Mouse (Mus musculus) spleen, postnatal 10 days (tissue): ENCODE results near the gene Eps15l1.
A peak's percentile ranks its signal among the peaks of the same experiment; 100 is the strongest.

Source experiments
- DNase-seq, 2 experiments: peaks; one replicate each; pipeline ENCODE4 v3.0.0; 2021 to 2022; ENCODE audit warnings: low spot score in 2 of 2

Eps15l1 gene

DNA sequence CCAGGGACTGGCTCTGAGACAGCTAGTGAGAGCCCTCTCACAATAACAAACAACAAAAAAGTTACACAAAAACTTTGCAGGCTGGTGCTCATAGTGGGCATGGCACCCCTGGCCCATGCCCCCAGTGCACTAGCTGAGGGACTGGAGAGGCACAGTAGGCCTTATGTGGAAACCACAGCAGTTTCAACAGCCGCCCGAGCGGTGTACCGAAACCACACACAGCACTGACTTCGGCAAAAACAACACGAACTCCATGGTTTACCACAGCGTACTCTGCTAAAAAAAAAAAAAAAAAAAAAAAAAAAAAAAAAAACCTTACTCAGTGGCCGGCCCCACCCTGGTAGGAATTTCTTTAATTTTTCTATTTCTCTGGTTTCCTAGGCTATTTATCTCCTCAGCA lies 70.5 kb downstream of the Eps15l1 start:
- peak in 1 of 2 experiments; percentile 77 for DNase-seq

DNA sequence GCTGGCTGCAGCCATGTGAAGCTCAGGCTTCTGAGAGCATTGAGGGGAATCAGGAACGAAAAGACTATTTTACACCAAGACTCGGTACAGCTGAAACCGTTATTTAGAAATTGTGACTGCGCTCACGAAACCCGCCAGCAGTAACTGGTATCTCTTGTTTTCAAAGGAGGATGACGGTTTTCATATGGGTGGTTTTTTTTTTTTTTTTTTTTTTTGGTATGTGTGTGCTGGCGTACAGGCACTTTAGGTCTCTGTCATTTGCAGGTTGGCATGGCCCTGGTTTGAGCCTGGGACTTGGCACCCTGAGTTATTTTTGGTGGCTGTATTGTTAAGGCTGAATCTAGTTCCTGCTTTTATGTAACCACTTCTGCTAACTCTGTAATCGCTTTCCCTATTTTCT lies 71.4 kb downstream of the Eps15l1 start:
- DNase-seq = no peak

DNA sequence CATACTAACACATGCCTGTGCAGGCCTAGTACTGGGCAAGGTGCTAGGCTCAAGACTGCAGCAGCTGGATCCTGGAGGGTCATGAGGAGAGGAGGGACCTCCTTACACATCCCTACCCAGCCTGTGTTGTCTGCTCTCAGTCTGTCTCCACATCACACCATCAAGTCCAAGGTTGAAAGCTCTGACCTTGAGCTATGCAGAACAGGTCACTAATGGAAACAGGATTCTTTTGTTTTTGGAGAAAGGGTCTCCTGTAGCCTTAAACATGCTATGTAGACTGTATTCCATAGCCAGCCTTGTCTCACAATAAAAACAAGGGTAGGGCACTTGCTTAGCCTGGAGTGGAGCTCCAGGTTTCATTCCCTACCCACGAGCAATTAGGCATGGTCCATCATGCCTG lies 72.3 kb downstream of the Eps15l1 start:
- no peak for DNase-seq

DNA sequence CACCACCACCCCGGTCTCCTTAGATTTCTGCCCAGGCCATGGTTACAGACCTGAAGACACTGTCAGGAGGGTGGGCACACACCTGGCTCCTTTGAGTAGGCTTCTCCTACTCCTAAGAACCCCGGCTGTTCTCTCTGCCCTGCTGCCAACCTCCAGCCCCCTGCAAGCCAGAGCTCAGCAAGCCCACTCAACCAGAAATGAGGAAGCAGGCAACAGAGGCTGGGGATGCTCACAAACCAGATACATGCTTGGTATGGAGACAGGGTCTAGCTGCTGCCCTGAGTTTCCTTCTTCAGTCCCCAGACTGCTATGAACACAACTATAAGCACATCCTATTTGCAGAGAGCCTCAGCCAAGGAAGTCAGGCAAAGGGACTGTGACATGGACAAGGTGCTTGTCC lies 73.1 kb downstream of the Eps15l1 start:
- DNase-seq = peak in 1 of 2 experiments; percentile 52

DNA sequence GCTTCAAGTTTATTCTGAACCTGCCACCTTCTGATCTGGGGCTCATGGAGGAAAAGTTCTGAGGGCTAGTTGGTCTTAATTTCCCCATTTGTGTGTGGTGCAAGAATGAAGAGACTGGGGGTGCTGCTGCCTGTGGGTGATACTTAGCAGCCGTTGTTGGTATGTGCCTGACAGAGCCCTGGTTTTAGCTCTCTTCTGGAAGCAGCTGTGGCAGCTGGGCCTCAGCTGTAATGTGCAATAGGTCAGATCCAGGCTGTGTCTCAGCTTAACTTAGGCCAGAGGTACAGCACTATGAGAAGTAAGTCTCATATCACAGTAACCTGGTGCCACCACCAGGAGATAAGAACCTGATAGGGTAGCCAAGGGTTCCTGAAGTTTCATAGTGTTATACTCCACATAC lies 73.7 kb downstream of the Eps15l1 start:
- DNase-seq = no peak

DNA sequence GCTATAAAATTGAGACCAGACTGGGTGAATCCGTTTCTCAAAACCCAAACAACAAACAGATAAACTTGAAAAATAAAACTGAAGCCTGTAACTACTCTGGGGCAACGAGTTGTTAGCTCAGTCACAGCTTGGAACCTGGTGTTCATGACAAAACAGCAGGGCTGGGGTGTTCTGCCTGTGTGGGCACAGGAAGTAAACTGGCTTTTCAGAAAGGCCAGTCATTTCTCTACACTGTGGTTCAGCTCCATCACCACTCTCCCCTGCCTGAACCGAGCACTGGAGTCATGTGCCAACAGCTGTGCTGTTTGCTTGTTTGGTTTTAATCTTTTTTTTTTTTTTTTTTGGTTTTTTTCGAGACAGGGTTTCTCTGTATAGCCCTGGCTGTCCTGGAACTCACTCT lies 77.5 kb downstream of the Eps15l1 start:
- peak in 1 of 2 experiments; percentile 51 for DNase-seq

DNA sequence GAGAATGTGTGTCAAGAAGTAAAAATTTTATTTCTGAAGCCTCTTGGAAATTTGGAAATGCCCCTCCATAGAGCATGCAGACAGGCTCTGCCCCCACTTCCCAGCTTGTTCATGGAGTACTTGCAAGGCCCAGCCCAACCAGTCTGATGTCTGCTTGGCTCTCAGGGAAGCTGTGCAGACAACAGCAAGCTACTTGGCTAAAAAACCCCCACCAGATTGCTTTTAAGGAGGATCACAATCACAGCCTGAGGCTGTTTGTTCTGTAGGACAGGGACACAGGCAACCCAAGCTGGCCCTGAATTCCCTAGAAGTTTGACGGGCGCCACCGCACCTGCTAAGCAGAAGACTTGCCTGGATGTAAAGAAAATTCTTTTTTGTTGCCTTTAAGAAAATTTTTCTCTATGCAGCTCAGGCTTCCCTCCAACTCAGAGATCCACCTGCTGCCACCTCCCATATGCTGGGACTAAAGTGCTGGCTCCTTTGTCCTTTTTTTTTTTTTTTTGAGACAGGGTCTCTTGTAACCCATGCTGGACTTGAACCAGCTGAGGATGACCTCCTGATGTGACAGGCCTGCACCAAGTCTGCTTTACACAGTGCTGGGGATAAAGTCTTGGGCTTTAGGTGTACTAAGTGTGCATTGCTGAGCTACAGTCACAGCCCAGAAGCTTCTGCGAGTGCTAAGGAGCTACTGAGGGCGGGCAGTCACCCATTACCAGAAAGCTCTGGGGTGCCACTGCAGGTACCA lies 78.5 kb downstream of the Eps15l1 start:
- DNase-seq = no peak

DNA sequence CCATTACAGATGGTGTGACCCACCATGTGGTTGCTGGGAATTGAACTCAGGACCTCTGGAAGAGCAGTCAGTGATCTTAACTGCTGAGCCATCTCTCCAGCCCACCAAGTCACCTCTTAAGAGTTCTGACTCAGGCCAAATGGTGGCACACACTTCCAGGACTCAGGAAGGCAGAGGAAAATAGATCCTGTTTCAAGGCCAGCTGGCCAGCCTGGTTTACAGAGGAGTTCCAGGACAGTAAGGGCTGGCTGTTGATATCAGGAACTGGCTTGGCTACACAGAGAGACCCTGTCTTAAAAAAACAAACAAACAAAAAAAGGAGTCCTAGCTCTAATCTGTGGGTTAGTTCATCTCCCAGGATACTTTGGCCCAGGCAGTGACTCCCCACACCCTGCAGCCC lies 84.2 kb downstream of the Eps15l1 start:
- no peak for DNase-seq

DNA sequence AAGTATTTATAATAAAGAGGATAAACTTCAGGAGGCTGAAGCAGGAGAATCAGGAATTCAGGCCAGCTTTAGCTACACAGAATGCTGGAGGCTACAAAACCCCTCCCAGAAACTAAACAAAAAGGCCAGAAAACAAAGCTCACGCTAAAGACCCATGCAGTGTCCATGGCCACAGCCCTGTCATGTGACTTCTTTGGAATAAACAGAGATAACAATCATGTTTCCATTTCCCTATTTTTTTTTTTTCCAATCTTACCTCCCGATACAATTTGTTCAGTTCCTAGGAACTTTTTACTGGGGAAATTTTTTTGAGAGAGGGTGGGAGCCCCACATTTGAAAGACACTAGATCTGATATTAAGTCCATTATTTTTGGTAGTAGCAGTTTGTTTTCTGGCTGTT lies 85.0 kb downstream of the Eps15l1 start:
- DNase-seq = no peak

DNA sequence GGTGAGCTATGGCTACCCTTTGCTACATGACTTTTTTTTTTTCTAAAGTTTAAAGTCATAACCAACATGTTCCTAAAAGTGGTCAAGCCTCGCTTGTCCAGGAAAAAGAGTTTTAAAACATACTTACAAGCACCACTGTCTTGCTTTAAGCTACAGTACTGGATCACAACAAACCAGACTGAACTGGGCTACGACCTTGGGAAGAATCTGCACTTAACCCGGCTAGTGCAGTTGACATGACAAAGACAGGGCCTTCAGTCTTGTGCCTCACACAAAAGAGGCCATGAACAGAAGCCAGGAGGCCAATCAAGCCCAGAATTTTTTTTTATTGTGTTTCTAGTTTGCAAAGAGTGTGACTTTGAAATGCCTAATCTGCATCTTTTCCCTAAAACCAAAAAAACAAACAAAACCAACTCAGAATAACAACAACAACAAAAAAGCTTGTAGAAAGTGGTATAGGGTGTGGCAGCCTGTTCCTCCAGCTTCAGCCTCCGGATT lies 87.1 kb downstream of the Eps15l1 start:
- no peak for DNase-seq

DNA sequence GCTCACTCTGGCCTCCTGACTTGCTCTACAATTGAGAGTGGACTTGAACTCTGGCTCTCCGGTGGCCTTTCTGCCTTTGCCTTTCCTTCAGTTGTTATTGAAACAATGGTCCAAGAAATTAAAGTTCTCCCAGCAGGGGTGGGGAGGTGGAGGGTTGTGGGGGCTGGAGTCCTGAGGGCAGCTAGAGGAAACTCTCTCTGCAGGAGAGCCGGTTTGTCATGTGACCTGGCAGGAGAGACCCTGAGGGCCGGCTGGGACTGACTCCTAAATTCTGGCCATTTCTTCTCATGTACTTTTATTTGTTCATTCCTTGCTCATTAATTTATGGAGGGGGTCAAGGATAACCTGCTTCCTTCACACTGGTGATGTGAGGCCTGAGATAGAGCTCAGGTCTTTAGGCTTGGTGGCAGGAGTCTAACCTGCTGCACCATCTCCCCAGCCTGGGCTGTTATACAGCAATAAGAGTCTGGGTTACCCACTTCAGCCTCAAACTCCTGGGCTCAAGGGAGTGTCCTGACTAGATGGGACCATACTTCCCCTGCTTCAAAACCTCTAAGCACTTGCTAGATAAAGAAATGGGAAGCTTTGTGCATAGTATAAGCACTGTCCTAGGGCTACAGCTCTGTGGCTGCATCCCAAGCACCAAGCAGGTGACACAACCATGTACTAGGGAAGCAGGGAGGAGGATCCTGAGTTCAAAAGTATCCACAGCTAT lies 87.7 kb downstream of the Eps15l1 start:
- DNase-seq = no peak

DNA sequence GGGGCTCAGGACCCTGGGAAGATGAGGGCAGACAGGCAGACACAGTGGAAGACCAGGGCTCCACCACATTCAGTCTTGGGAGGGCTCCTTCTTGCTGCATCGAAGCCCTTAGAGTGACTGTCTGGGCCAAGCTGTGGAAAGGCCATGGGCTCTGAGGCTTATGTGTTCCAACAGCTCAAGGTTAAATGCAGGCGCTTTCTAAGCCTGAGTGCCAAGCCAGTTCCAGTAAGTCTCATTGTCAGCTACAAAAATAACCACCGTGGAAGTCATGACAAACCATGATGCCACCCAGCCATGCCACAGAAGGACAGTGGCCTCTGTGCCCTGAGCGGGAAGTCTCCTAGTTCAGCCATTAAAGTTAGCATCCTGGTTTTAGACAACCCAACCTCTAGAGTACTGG lies 89.6 kb downstream of the Eps15l1 start:
- no peak for DNase-seq

DNA sequence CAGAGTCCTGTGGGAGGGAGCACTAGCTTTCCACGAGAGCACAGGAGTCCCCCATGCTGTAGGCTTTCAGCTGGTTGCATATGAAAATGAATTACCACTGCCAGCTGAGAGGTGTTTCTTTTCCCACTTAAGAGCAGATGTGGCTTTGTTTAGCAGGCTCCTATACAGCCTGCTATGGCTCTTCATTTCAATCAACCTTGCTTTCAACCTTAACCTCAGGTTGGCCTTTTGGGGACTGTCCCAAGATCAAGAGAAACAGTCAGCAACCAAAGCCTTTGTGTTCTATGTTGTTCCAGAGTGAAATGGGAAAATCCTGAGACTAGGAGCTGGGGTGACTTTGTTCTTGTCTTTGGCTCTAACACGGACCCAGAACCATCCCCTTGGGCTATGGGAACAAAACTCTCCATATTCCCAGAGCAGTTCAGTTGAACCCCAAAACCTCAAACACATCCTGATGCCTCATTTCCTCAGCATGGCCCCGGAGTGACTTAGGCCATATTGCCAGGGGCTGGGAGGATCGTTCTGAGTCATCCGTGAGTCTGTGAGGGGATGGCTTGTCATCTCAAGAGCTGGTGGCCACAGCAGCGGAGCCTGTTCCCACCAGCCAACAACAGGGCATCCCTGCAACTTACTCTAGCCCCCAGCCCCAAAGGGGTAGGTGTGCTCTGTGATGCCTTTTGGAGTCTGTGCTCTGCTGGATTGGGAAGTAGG lies 90.3 kb downstream of the Eps15l1 start:
- no peak for DNase-seq

DNA sequence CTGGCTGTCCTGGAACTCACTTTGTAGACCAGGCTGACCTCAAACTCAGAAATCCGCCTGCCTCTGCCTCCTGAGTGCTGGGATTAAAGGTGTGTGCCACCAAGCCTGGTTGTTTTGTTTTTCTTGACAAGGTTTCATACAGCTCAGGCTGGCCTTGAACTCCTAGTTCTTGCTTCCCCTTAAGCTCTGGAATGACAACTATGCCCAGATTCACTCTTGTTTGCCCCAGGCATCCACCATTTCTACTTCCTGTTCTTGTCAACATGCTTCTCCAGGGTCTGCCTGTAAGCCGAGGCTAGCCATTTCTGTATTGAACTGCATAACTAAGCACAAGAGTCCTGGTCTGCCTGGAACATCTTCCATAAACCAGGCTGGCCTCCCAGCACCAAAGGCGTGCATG lies 92.1 kb downstream of the Eps15l1 start:
- DNase-seq = no peak

DNA sequence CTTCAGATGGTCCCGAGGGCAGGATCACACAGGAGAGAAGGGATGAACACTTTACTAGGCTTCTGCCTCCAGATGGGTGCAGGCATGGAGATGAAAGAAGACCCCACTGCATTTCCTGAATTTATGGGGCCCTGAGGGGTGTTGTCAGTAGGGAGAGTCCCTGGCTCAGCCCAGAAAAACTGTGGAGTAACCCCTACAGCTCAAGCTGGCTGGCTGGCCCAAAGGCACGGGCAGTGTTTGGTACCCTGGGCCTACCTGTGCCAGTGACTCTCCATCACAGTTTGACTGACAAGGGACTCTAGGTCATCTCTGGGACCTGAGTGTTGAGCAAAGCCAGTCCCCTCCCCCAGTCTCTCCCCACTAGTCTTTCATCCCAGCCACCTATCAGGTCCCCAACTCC lies 96.6 kb downstream of the Eps15l1 start:
- no peak for DNase-seq

DNA sequence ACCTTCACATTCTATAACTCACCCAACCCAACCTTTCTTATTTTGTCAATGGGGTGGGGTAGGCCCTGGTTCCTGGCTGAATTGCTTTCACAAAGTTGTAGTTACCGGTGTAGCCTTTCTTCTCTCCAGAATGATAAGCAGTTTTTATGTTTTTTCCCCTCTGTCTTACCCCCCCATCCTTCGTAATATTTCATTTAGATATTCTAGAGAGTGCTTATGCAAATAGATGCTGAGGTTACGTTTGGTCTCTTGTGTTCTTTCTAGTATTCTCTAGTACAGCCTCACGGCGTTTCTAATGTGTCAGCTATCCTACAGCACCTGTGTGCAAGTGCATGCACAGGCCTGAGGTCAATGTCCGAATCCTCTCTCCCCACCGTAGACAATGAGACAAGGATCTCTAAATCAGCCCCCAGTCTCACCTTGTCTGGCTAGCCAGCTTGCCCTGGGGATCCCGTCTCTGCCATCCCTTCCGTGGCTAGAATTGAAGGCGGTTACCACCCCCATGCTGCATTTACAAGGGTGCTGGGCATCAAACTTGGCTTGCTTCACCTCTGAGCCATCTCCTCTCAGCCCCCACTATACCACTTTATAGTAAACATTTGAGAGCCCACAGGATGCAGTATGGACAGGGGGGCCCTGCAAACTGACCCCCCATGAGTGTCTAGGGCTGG lies 97.1 kb downstream of the Eps15l1 start:
- no peak for DNase-seq

DNA sequence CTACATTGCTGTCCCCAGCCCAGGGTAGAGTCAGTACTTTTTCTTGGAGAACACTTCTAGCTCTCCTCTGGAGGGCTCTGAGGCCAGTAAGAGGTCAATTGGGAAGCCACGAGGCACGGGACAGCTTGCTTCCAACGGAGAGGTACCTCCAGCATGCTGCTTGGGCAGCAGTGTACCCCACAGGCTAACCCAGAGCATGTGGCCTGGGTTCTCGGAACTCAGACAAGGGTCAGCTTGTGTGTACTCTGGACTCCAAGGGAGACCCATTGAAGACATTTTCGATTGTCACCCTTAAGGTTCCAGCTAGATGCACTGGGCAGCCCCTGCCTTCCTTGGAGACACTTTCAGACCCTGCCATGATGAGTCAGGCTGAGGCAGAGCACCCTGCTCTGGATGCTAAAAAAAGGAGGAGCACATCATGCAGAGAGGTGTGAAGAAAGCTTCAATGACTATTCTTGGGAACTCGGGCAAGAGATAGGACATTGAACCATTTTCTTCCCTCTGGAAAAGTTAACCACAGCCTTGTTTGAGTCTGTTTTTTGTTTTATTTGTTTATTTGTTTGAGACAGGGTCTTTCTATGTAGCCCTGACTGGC lies 98.0 kb downstream of the Eps15l1 start:
- no peak for DNase-seq

DNA sequence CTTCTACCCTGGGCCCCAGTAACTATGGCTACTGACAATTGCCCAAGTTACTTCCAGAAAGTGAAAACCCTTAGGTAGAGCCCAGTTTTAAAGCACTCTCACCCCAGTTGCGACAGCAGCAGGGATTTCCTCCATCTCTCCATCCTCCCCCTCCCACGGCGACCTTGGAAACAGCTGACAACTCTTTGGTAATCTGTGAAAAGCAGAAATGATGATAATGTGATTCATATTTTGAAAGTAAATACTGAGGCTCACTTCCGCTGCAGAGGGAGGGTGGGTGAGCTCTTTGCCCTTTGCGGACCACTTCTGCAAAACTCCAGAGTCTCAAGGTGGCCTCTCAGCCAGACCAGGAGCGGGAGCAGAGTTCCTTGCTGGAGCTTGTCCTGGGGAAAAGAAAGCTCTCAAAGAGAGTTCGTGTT lies 98.8 kb downstream of the Eps15l1 start:
- peak in 1 of 2 experiments; percentile 68 for DNase-seq

DNA sequence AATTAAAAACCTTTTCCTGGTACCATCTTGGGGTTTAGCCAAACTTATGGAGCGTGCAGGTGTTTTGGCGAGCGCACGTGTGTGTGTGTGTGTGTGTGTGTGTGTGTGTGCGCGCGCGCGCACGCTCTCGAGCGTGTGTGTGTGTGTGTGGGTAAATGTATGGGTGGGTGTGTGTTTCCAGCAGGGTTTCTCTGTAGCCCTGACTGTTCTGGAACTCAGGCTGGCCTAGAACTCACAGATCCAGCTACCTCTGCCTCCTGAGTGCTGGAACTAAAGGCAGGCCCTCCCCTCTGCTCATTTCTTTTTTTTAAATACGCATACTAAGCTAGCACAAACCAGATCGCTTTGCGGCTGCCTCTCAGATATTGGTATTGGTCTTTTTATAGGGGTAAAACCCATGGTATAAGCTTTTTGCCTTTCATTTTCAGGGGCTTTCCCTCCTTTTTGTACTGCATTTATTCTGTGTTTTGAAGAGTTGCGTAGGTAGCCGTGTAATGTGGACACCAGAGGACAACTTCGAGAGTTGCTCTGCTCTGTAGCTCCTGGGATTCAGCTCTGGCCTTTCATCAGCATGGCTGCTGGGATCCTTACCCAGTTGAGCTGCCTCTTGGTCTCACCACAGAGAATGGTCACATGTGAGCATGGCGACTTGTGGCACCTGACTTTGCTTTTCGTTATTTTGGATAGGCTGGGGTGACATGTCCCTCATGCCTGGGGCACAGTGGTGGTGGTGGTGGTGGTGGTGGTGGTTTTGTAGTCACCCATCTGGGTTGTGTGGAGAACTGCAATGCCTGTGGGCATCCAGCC lies 99.4 kb downstream of the Eps15l1 start:
- no peak for DNase-seq

DNA sequence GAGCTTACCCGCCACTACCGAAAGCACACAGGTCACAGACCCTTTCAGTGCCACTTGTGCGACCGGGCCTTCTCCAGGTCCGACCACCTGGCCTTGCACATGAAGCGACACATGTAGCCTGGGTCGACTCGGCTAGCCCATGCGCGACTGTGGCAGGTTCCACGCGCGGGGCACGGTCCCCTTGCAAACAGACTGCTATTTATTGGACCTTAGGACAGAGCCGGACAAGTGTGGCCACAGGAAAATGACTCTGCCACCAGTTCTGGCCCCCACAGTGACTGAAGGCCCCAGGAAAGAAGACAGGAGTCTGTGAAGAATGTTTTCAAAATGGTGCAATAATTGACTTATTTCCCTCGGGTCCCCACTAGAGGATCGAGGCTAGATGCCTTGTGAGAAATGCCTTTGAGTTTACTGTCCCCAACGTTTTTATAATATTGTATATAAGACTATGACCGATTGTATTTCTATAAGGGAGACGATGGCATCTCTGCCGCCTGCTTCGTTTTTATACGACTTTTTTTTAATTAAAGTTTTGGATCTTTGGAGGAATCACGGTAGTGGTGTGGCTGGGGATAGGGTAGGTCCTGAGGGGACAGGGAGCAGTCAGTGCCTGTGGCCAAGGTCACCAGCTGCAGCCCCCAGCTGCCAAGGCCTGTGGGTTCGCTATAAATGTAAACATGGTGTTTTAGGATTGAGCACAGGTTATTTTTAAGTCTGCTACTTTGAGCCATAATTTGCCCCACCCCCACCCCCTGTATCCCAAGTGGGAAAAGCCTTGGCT lies 100.3 kb downstream of the Eps15l1 start:
- DNase-seq = peak in 1 of 2 experiments; percentile 42
